Mouse (Mus musculus): Measurements from ENCODE around the gene Fam222a.

Fam222a gene

GRCm38 (mm10) chr5:114611968-114612608 lies 44.3 kb downstream of the Fam222a start:
- DNase-seq (ENCODE audit: low spot score) = no peak

- no peak for DNase-seq (ENCODE audit: low spot score)
Observed at GRCm38 (mm10) chr5:114614863-114615262, 47.0 kb downstream of the Fam222a start.

- DNase-seq (ENCODE audit: low spot score) = no peak
Observed at GRCm38 (mm10) chr5:114616336-114617061, 48.7 kb downstream of the Fam222a start.

- no peak for DNase-seq (ENCODE audit: low spot score)
Observed at GRCm38 (mm10) chr5:114617809-114618208, 50.0 kb downstream of the Fam222a start.

GRCm38 (mm10) chr5:114618851-114619250 lies 51.0 kb downstream of the Fam222a start:
- peak; percentile 70 for DNase-seq (ENCODE audit: low spot score)

- DNase-seq (ENCODE audit: low spot score) = no peak
Observed at GRCm38 (mm10) chr5:114620305-114620704, 52.5 kb downstream of the Fam222a start.

- DNase-seq (ENCODE audit: low spot score) = peak; percentile 51
Observed at GRCm38 (mm10) chr5:114625590-114625989, 57.8 kb downstream of the Fam222a start.

- no peak for DNase-seq (ENCODE audit: low spot score)
Observed at GRCm38 (mm10) chr5:114631336-114631735, 63.5 kb downstream of the Fam222a start.

- no peak for DNase-seq (ENCODE audit: low spot score)
Observed at GRCm38 (mm10) chr5:114636091-114636490, 68.3 kb downstream of the Fam222a start.

- peak; percentile 88 for DNase-seq (ENCODE audit: low spot score)
Observed at GRCm38 (mm10) chr5:114638769-114639644, 71.2 kb downstream of the Fam222a start.

- no peak for DNase-seq (ENCODE audit: low spot score)
Observed at GRCm38 (mm10) chr5:114639645-114639957, 71.8 kb downstream of the Fam222a start.

- DNase-seq (ENCODE audit: low spot score) = no peak
Observed at GRCm38 (mm10) chr5:114640809-114641208, 73.0 kb downstream of the Fam222a start.

GRCm38 (mm10) chr5:114644918-114645317 lies 77.1 kb downstream of the Fam222a start:
- DNase-seq (ENCODE audit: low spot score) = no peak

- no peak for DNase-seq (ENCODE audit: low spot score)
Observed at GRCm38 (mm10) chr5:114645916-114646315, 78.1 kb downstream of the Fam222a start.

- DNase-seq (ENCODE audit: low spot score) = no peak
Observed at GRCm38 (mm10) chr5:114647211-114647974, 79.6 kb downstream of the Fam222a start.

- no peak for DNase-seq (ENCODE audit: low spot score)
Observed at GRCm38 (mm10) chr5:114648728-114649311, 81.0 kb downstream of the Fam222a start.

GRCm38 (mm10) chr5:114651002-114651401 lies 83.2 kb downstream of the Fam222a start:
- no peak for DNase-seq (ENCODE audit: low spot score)

- no peak for DNase-seq (ENCODE audit: low spot score)
Observed at GRCm38 (mm10) chr5:114651449-114651848, 83.6 kb downstream of the Fam222a start.

- DNase-seq (ENCODE audit: low spot score) = no peak
Observed at GRCm38 (mm10) chr5:114653656-114654437, 86.0 kb downstream of the Fam222a start.

- DNase-seq (ENCODE audit: low spot score) = no peak
Observed at GRCm38 (mm10) chr5:114655721-114656120, 87.9 kb downstream of the Fam222a start.

- no peak for DNase-seq (ENCODE audit: low spot score)
Observed at GRCm38 (mm10) chr5:114656305-114656704, 88.5 kb downstream of the Fam222a start.
